Mouse (Mus musculus) myocyte (in vitro differentiated cells): ENCODE measurements around the gene Izumo1. TPM values are rescaled to one million over a fixed set of nuclear protein-coding genes. Genes with fewer than 3 reads are reported as not detected.
"Not testable (repeated sequence)": the region's sequence is repeated elsewhere in the genome, so short reads cannot be mapped to it uniquely, and the experiment has no call there.

Experiments used
- H3K27me3 ChIP-seq: one replicate; pipeline ENCODE4 v1.6.1; 2011; ENCODE audit not compliant: control insufficient read depth, insufficient read depth, insufficient read length
- H3K36me3 ChIP-seq: one replicate; pipeline ENCODE4 v1.6.1; 2011; ENCODE audit not compliant: control insufficient read depth, insufficient read depth
- H3K4me2 ChIP-seq: one replicate; pipeline ENCODE4 v1.6.1; 2011; ENCODE audit warnings: low read depth, control low read depth
- H3K4me3 ChIP-seq: one replicate; pipeline ENCODE4 v1.5.1; 2011; ENCODE audit warnings: mild to moderate bottlenecking, control low read depth, moderate library complexity
- H3K79me2 ChIP-seq: one replicate; pipeline ENCODE4 v1.6.1; 2011; ENCODE audit not compliant: control insufficient read depth, insufficient read depth
- H3ac ChIP-seq: one replicate; pipeline ENCODE4 v1.6.1; 2011; ENCODE audit not compliant: control insufficient read depth, insufficient read length
- CEBPB ChIP-seq: IDR thresholded peaks from 2 replicates; pipeline ENCODE4 v1.6.1; 2011; ENCODE audit warnings: mild to moderate bottlenecking, moderate library complexity; ENCODE audit not compliant: poor library complexity, insufficient read depth, severe bottlenecking
- E2F4 ChIP-seq: IDR thresholded peaks from one replicate; pipeline ENCODE4 v1.6.1; 2011; ENCODE audit warnings: mild to moderate bottlenecking, control low read depth, moderate library complexity; ENCODE audit not compliant: insufficient read depth
- MAX ChIP-seq: IDR thresholded peaks from one replicate; pipeline ENCODE4 v1.6.1; 2011; ENCODE audit warnings: low read depth, mild to moderate bottlenecking, control low read depth
- MYOD1 ChIP-seq, 3 experiments: IDR thresholded peaks; one replicate each; pipeline ENCODE4 v1.6.1; 2011; ENCODE audit warnings: control low read depth in 2 of 3, low read depth in 2 of 3, mild to moderate bottlenecking in 2 of 3, moderate library complexity in 1 of 3; ENCODE audit not compliant: insufficient read length in 2 of 3, control insufficient read depth in 1 of 3
- MYOG ChIP-seq, 3 experiments: IDR thresholded peaks; one replicate each; pipeline ENCODE4 v1.6.1; 2011; ENCODE audit warnings: control low read depth in 2 of 3, low read depth in 2 of 3, mild to moderate bottlenecking in 2 of 3; ENCODE audit not compliant: insufficient read length in 2 of 3, control insufficient read depth in 1 of 3, insufficient read depth in 1 of 3
- POLR2A ChIP-seq: IDR thresholded peaks from one replicate; pipeline ENCODE4 v1.6.1; 2011; ENCODE audit warnings: low read depth, mild to moderate bottlenecking, control low read depth, moderate library complexity; ENCODE audit not compliant: insufficient read length
- POLR2AphosphoS2 ChIP-seq: IDR thresholded peaks from one replicate; pipeline ENCODE4 v1.6.1; 2011; ENCODE audit warnings: low read depth, control low read depth; ENCODE audit not compliant: insufficient read length
- REST ChIP-seq: IDR thresholded peaks from one replicate; pipeline ENCODE4 v1.6.1; 2011; ENCODE audit warnings: mild to moderate bottlenecking, control low read depth, moderate library complexity; ENCODE audit not compliant: insufficient read depth, insufficient read length
- SRF ChIP-seq: IDR thresholded peaks from one replicate; pipeline ENCODE4 v1.6.1; 2011; ENCODE audit warnings: low read depth; ENCODE audit not compliant: control insufficient read depth, insufficient read length
- TCF12 ChIP-seq: IDR thresholded peaks from one replicate; pipeline ENCODE4 v1.6.1; 2011; ENCODE audit warnings: mild to moderate bottlenecking, control low read depth; ENCODE audit not compliant: poor library complexity, insufficient read depth, severe bottlenecking
- TCF3 ChIP-seq: IDR thresholded peaks from one replicate; pipeline ENCODE4 v1.6.1; 2011; ENCODE audit warnings: low read depth, control low read depth; ENCODE audit not compliant: insufficient read length
- USF1 ChIP-seq: IDR thresholded peaks from one replicate; pipeline ENCODE4 v1.6.1; 2011; ENCODE audit warnings: low read depth, mild to moderate bottlenecking, control low read depth, moderate library complexity
- polyA plus RNA-seq: library from polyadenylated mRNA; unstranded; fragments of >200 nt; fragmentation: generic; extraction: Trizol; gene quantifications from one replicate; pipeline ENCODE4 v1.2.1, GENCODE M21; 2012; ENCODE audit warnings: missing spikeins

Izumo1 gene
- polyA plus RNA-seq, 1 experiment: not detected

- no peak overlapping the region for H3ac ChIP-seq
- no peak overlapping the region for H3K4me3 ChIP-seq
- no peaks in the 10 kb centered on the region for H3K36me3 ChIP-seq
- no peak overlapping the region for H3K4me2 ChIP-seq
- no peaks in the 10 kb centered on the region for H3K79me2 ChIP-seq
- TF ChIP-seq MAX: no peak
- no peak for TF ChIP-seq TCF12
- no peak for TF ChIP-seq MYOD1 (IDR thresholded peaks at IDR 0.05; ENCODE audit: control insufficient read depth in 1 of 3, insufficient read length in 2 of 3, low read depth in 2 of 3)
- H3K27me3 ChIP-seq: no peaks in the 10 kb centered on the region
Observed at GRCm38 (mm10) chr7:45654424-45655047, 32.9 kb downstream of the Izumo1 start.

- no peak overlapping the region for H3K4me3 ChIP-seq
- H3K27me3 ChIP-seq: no peaks in the 10 kb centered on the region
- H3K79me2 ChIP-seq: no peaks in the 10 kb centered on the region
- H3K36me3 ChIP-seq: no peaks in the 10 kb centered on the region
- H3ac ChIP-seq: no peak overlapping the region
- TF ChIP-seq MYOG (IDR thresholded peaks at IDR 0.05; ENCODE audit: control insufficient read depth in 1 of 3, insufficient read depth in 1 of 3, insufficient read length in 2 of 3, low read depth in 2 of 3) (no peak), MYOD1 (IDR thresholded peaks at IDR 0.05; ENCODE audit: control insufficient read depth in 1 of 3, insufficient read length in 2 of 3, low read depth in 2 of 3) (no peak), SRF (no peak), REST (no peak), MAX (no peak), POLR2AphosphoS2 (no peak), POLR2A (no peak), E2F4 (no peak), TCF3 (no peak), TCF12 (no peak), CEBPB (no peak), USF1 (no peak)
- H3K4me2 ChIP-seq: no peak overlapping the region
Observed at GRCm38 (mm10) chr7:45660746-45661478, 39.3 kb downstream of the Izumo1 start.

GRCm38 (mm10) chr7:45661702-45662101, 40.1 kb downstream of the Izumo1 start:
- H3K4me3 ChIP-seq, H3K4me2 ChIP-seq, H3K36me3 ChIP-seq, H3ac ChIP-seq, H3K79me2 ChIP-seq, H3K27me3 ChIP-seq: not testable (repeated sequence)

- H3K79me2 ChIP-seq: no peaks in the 10 kb centered on the region
- H3K27me3 ChIP-seq: no peaks in the 10 kb centered on the region
- no peaks in the 10 kb centered on the region for H3K36me3 ChIP-seq
- H3K4me3 ChIP-seq: no peak overlapping the region
- TF ChIP-seq CEBPB (no peak), POLR2AphosphoS2 (no peak), REST (no peak), MYOG (IDR thresholded peaks at IDR 0.05; ENCODE audit: control insufficient read depth in 1 of 3, insufficient read depth in 1 of 3, insufficient read length in 2 of 3, low read depth in 2 of 3) (no peak), USF1 (no peak), POLR2A (no peak), E2F4 (no peak), TCF3 (no peak), SRF (no peak), MYOD1 (IDR thresholded peaks at IDR 0.05; ENCODE audit: control insufficient read depth in 1 of 3, insufficient read length in 2 of 3, low read depth in 2 of 3) (no peak), MAX (no peak), TCF12 (no peak)
- no peak overlapping the region for H3ac ChIP-seq
- no peak overlapping the region for H3K4me2 ChIP-seq
Observed at GRCm38 (mm10) chr7:45665303-45666138, 43.9 kb downstream of the Izumo1 start.

GRCm38 (mm10) chr7:45666161-45666560, 44.5 kb downstream of the Izumo1 start, which contains the start of gene Fut2:
TSS of gene Fut2 (minus strand) at chr7:45666394.
- Histone ChIP-seq H3K79me2 (no peaks in the 10 kb centered on the region), H3K36me3 (no peaks in the 10 kb centered on the region), H3ac (no peak within 1 kb of the TSS), H3K27me3 (no peaks in the 10 kb centered on the region), H3K4me2 (no peak within 1 kb of the TSS), H3K4me3 (no peak within 1 kb of the TSS)
- no peak for TF ChIP-seq MAX
- no peak for TF ChIP-seq USF1
- no peak for TF ChIP-seq MYOD1 (IDR thresholded peaks at IDR 0.05; ENCODE audit: control insufficient read depth in 1 of 3, insufficient read length in 2 of 3, low read depth in 2 of 3)
